ENCODE assay signal across 27 mouse cellular contexts in the genomic region with DNA sequence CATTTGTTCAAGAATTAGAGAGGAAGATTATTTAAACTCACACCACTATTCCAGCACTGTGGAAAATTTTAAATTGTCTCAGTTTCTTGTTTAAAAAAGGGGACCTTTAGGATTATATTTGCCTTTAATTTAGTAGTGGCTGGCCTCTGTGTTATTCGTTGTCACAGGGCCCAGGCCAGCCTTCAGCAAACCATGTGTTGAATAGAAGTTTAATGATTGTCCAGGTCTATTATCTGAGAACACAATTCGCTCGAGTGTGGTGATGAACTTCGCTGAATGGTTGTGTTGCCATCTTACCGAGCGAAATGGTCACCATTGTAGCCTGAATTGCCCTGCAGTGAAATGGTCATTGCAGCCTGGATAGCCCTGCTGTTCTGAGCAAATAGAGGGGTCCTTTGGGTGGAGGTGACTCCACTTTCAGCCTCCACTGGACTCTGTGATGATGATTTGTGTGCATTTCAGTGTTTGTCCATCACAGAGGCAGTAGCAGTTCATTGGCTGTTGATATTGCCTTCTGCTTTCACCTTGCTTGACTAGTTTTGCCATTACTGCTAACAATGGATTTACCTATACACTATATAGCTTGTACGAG.
DNase-seq lines count a peak whose midpoint lies in the region; ATAC-seq and TF ChIP-seq lines count a peak whose summit lies in the region.
"Had no signal": no experiment of that assay in that cellular context is flagged by ENCODE, and none has a peak within 500 bp of the region (broad histone marks: within the 10 kb centered on the region; RNA-seq: fewer than 3 reads in every experiment).

No protein-coding gene starts in this region.

- peaks cover 2% of the 10 kb centered on the region; the same call in 1 of the 2 replicates for H3K36me3 ChIP-seq in kidney, adult 2 months (ENCODE audit: control insufficient read depth, insufficient read depth, low read length)
- H3K36me3 ChIP-seq in kidney, embryonic 15.5 days = no peaks in the 10 kb centered on the region
- no peaks in the 10 kb centered on the region for H3K36me3 ChIP-seq in kidney, postnatal 0 days (ENCODE audit: insufficient read depth, low read length)
- H3K36me3 ChIP-seq in kidney, embryonic 14.5 days (ENCODE audit: control insufficient read depth, insufficient read depth, low read length) = no peaks in the 10 kb centered on the region
- H3K36me3 ChIP-seq: embryonic facial prominence, embryonic 10.5 days; embryonic facial prominence, embryonic 12.5 days; forebrain, embryonic 15.5 days; G1E had no signal

- TF ChIP-seq POLR2A in kidney, adult 2 months (IDR thresholded peaks at IDR 0.05; ENCODE audit: low read depth, low read length) = no peak

- peaks cover 30% of the 10 kb centered on the region for H3K4me1 ChIP-seq in kidney, adult 2 months (ENCODE audit: control insufficient read depth, insufficient read depth, low read length)
- H3K4me1 ChIP-seq in kidney, embryonic 15.5 days = peaks cover 13% of the 10 kb centered on the region; the same call in 1 of the 2 replicates
- 0 out of 2 replicates have a peak, but pooled peaks cover 7% of the 10 kb centered on the region for H3K4me1 ChIP-seq in kidney, postnatal 0 days (replicated peaks; ENCODE audit: insufficient read depth, low read length)
- no peaks in the 10 kb centered on the region for H3K4me1 ChIP-seq in kidney, embryonic 14.5 days (ENCODE audit: control insufficient read depth, insufficient read depth, low read length)
- H3K4me1 ChIP-seq: embryonic facial prominence, embryonic 10.5 days; embryonic facial prominence, embryonic 12.5 days; forebrain, embryonic 13.5 days; forebrain, embryonic 15.5 days had no signal

- H3K9me3 ChIP-seq in kidney, embryonic 15.5 days (replicated peaks) = no peaks in the 10 kb centered on the region
- no peaks in the 10 kb centered on the region for H3K9me3 ChIP-seq in kidney, postnatal 0 days (replicated peaks; ENCODE audit: low read length)
- no peaks in the 10 kb centered on the region for H3K9me3 ChIP-seq in kidney, embryonic 14.5 days (ENCODE audit: control insufficient read depth, low read length)
- H3K9me3 ChIP-seq: embryonic facial prominence, embryonic 10.5 days; embryonic facial prominence, embryonic 12.5 days; forebrain, embryonic 13.5 days; forebrain, embryonic 15.5 days had no signal

- peak; percentile 21 for DNase-seq in embryo, embryonic 10 days (ENCODE audit: low spot score)
- DNase-seq in embryo, embryonic 9.5 days (ENCODE audit: extremely low spot score) = no peak
- DNase-seq in kidney, adult 2 months = peak; percentile 56
- DNase-seq in kidney, adult 18-20 months = no peak
- no peak for DNase-seq in kidney, postnatal 14 days
- no peak for DNase-seq in kidney, postnatal 0 days (ENCODE audit: low spot score)
- DNase-seq: adrenal gland, adult 8-10 months; adrenal gland, postnatal 14 days; adrenal gland, postnatal 36 days; B cell, adult 2 months; cerebellum, adult 11-12 months; cerebellum, adult 2 months; cerebellum, adult 9-10 months; cerebellum, postnatal 10 days; cerebellum, postnatal 25 days; embryo, embryonic 11 days had no signal

- 44% methylated on average over 7 of the region's 7 CpGs for WGBS in kidney, adult 2 months
- WGBS in kidney, embryonic 15.5 days = 47% methylated on average over 7 of the region's 7 CpGs
- 38% methylated on average over 7 of the region's 7 CpGs for WGBS in kidney, postnatal 0 days
- 41% methylated on average over 7 of the region's 7 CpGs for whole genome bisulfite sequencing in kidney, embryonic 14.5 days

- H3K27me3 ChIP-seq in kidney, adult 2 months (replicated peaks; ENCODE audit: control insufficient read depth, insufficient read depth, low read length) = no peaks in the 10 kb centered on the region
- H3K27me3 ChIP-seq in kidney, embryonic 15.5 days = no peaks in the 10 kb centered on the region
- H3K27me3 ChIP-seq in kidney, postnatal 0 days (ENCODE audit: insufficient read depth, low read length) = no peaks in the 10 kb centered on the region
- no peaks in the 10 kb centered on the region for H3K27me3 ChIP-seq in kidney, embryonic 14.5 days (ENCODE audit: control insufficient read depth, insufficient read depth, low read length)
- H3K27me3 ChIP-seq: CH12.LX; embryonic facial prominence, embryonic 12.5 days; forebrain, embryonic 13.5 days; forebrain, embryonic 15.5 days; Patski had no signal

- H3K4me3 ChIP-seq in kidney, adult 2 months (ENCODE audit: insufficient read depth, low read depth, low read length) = no peak overlapping the region
- H3K4me3 ChIP-seq in kidney, embryonic 15.5 days (replicated peaks) = no peak overlapping the region
- no peak overlapping the region for H3K4me3 ChIP-seq in kidney, postnatal 0 days (replicated peaks; ENCODE audit: low read depth, low read length)
- no peak overlapping the region for H3K4me3 ChIP-seq in kidney, embryonic 14.5 days (ENCODE audit: low read length)
- H3K4me3 ChIP-seq: embryonic facial prominence, embryonic 10.5 days; embryonic facial prominence, embryonic 12.5 days; forebrain, embryonic 13.5 days; forebrain, embryonic 15.5 days had no signal

- 0 out of 2 replicates have a peak overlapping the region, but pooled peaks have one; percentile 2 for H3K27ac ChIP-seq in kidney, adult 2 months (ENCODE audit: insufficient read depth, low read depth, low read length)
- peak overlapping the region; percentile 68 for H3K27ac ChIP-seq in kidney, embryonic 15.5 days
- 0 out of 2 replicates have a peak overlapping the region, but pooled peaks have one; percentile 56 for H3K27ac ChIP-seq in kidney, postnatal 0 days
- no peak overlapping the region for H3K27ac ChIP-seq in kidney, embryonic 14.5 days (ENCODE audit: low read depth, low read length)
- H3K27ac ChIP-seq: embryonic facial prominence, embryonic 10.5 days; embryonic facial prominence, embryonic 12.5 days; forebrain, embryonic 13.5 days; forebrain, embryonic 15.5 days had no signal

- no peak overlapping the region for H3K9ac ChIP-seq in kidney, embryonic 15.5 days
- H3K9ac ChIP-seq in kidney, postnatal 0 days (ENCODE audit: low read depth, low read length) = no peak overlapping the region
- H3K9ac ChIP-seq in kidney, embryonic 14.5 days (ENCODE audit: low read depth, low read length) = no peak overlapping the region
- H3K9ac ChIP-seq: embryonic facial prominence, embryonic 12.5 days; forebrain, embryonic 13.5 days; forebrain, embryonic 15.5 days had no signal

- no peak overlapping the region for H3K4me2 ChIP-seq in kidney, embryonic 15.5 days
- H3K4me2 ChIP-seq in kidney, postnatal 0 days (ENCODE audit: low read length) = no peak overlapping the region
- H3K4me2 ChIP-seq in kidney, embryonic 14.5 days (replicated peaks; ENCODE audit: low read depth, low read length) = no peak overlapping the region
- H3K4me2 ChIP-seq: embryonic facial prominence, embryonic 12.5 days; forebrain, embryonic 13.5 days; forebrain, embryonic 15.5 days had no signal

- TF ChIP-seq CTCF in kidney, adult 2 months (conservative IDR thresholded peaks at IDR 0.05; ENCODE audit: insufficient read depth, insufficient read length, low read depth, low read length) = no peak
- no peak for TF ChIP-seq CTCF in kidney, postnatal 0 days (IDR thresholded peaks at IDR 0.05; ENCODE audit: low read depth)

- ATAC-seq in kidney, embryonic 15.5 days (replicated peaks; ENCODE audit: low FRiP score) = no peak
- ATAC-seq in kidney, postnatal 0 days (replicated peaks; ENCODE audit: low FRiP score, low read depth) = no peak
- no peak for ATAC-seq in kidney, embryonic 14.5 days (ENCODE audit: low FRiP score, low TSS enrichment)
- ATAC-seq: activated CD4-positive, CD25-positive, alpha-beta regulatory T cell, adult 4 months; CD4-positive, CD25-positive, alpha-beta regulatory T cell, adult 4 months; forebrain, embryonic 13.5 days; forebrain, embryonic 15.5 days; Patski had no signal

Comparison
In these comparisons a context has a peak if more than half of its experiments do, and no peak if none do; other contexts are left out.
1. DNase-seq: peak in embryo, embryonic 10 days (single experiment) and kidney, adult 2 months (single experiment); none in embryo, embryonic 9.5 days (single experiment), kidney, adult 18-20 months (single experiment), kidney, postnatal 14 days (single experiment) and kidney, postnatal 0 days (single experiment).